Mouse (Mus musculus): ENCODE measurements around the gene Pip4k2b.
"Not testable (repeated sequence)": the region's sequence is repeated elsewhere in the genome, so short reads cannot be mapped to it uniquely, and the experiment has no call there.

Pip4k2b gene

DNA sequence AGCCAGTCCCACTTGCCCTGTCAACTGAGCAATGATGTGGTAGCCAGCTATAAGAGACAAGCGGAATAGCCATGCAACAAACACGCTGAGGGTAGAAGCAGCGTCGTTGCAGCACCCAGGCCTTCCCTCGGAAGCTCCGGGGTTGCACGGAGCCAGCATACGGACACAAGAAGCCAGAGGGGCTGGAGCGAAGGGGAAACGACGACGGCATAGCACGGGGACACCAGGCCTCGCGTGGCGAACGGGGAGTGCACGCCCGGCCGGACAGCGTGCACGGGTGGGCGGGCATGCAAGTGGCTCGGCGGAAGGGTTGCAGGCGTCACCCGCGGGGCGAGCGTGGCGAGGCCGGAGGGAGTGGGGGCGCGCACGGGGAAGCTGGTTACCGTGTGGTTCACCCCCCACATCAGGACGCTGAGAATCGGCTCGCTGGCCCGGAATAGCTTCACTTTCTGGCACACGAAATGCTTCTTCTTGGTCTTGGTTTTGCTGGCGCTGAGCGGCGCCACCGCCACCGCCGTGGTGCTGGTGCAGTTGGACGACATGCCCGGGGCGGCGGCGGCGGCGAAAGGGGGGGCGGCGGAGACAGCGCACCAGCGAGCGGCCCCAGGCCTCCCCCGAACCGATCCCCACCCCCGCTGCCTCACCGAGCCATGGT is at the start of gene Pip4k2b:
Pip4k2b (minus strand) TSS at position 642 of the 655 bp plus-strand sequence.
- DNase-seq (ENCODE audit: low spot score): peak; percentile 34

- DNase-seq (ENCODE audit: low spot score): peak; percentile 77
Measured at GRCm38 (mm10) chr11:97793165-97793564, 48.7 kb upstream of the Pip4k2b start.

DNA sequence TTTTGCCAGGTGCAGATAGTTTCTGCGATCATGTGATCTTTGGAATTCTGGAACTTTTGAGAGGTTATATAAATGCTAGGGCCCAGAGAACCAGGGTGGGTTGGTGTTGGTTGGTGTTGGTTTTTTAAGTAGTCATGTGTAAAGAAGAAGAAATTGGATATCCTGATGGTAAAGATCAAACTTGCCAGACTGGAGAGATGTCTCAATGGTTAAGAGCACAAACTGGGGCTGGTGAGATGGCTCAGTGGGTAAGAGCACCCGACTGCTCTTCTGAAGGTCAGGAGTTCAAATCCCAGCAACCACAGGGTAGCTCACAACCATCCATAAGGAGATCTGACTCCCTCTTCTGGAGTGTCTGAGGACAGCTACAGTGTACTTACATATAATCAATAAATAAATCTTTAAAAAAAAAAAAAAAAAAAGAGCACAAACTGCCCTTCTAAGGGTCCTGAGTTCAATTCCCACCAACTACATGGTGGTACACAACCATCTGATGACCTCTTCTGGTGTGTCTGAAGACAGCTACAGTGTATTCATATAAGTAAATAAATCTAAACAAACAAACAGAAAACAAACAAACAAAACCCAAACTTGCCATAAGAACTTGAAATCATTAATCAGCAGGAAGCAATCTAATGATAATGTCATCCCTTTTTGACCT is 46.4 kb upstream of the Pip4k2b start:
- not testable (repeated sequence) for DNase-seq (ENCODE audit: low spot score)

DNA sequence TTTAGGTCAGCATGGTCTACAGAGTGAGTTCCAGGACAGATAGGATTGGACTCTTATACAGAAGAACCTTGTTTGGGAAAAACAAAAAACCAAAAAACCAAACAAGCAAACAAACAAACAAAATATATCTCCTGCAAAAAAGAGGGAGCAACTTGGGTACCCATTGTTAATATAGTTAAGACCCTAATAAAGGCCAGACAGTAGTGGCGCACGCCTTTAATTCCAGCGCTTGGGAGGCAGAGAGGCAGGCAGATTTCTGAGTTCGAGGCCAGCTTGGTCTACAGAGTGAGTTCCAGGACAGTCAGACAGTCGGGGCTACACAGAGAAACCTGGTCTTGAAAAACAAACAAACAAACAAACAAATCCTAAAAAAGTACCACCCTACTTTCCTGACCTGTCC is 45.2 kb upstream of the Pip4k2b start:
- DNase-seq (ENCODE audit: low spot score): no peak

GRCm38 (mm10) chr11:97787961-97788360 is 43.5 kb upstream of the Pip4k2b start:
- DNase-seq (ENCODE audit: low spot score): no peak

- DNase-seq (ENCODE audit: low spot score): no peak
Measured at GRCm38 (mm10) chr11:97782564-97782895, 38.0 kb upstream of the Pip4k2b start.

DNA sequence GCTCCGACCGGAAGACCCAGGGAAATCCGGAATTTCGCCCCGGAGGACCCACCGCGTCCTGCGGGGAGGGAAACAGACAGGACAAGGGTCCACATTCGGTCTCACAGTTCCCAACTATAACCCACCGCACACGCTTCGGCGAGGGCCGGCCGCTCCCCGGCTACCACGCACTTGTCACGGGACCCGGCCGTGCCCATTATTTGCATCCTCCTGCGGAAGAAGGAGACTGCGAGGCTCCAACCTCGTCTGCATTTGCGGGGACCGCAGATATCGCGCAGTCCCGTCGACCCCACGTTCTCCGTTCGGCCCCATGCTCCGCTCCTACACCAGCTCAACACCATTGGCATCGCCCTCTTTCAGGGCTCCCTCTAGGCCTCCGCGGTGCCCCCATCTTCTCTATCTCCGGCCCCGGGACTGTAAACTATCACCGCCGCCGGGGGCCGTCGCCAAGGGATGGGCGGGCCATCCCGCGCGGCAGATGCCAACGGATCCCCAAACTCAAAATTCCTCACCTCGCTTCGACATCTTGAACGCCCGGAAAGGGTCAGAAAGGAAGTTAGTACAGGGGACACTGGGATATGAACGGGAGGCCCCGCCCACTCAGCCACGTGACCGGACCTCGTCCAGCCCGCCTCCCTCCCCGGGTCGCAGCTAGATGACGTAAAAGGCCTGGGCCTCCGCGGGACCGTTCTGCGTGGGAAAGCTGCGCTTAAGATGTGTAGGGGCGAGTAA is 37.5 kb upstream of the Pip4k2b start, which contains the start of gene Rpl23:
Rpl23 (minus strand) TSS at position 606 of the 732 bp plus-strand sequence.
- peak; percentile 98 for DNase-seq (ENCODE audit: low spot score)

- no peak for DNase-seq (ENCODE audit: low spot score)
Measured at GRCm38 (mm10) chr11:97781478-97781831, 37.0 kb upstream of the Pip4k2b start.

GRCm38 (mm10) chr11:97779968-97780701 is 35.6 kb upstream of the Pip4k2b start:
- no peak for DNase-seq (ENCODE audit: low spot score)

GRCm38 (mm10) chr11:97778918-97779317 is 34.4 kb upstream of the Pip4k2b start:
- DNase-seq (ENCODE audit: low spot score): no peak

DNA sequence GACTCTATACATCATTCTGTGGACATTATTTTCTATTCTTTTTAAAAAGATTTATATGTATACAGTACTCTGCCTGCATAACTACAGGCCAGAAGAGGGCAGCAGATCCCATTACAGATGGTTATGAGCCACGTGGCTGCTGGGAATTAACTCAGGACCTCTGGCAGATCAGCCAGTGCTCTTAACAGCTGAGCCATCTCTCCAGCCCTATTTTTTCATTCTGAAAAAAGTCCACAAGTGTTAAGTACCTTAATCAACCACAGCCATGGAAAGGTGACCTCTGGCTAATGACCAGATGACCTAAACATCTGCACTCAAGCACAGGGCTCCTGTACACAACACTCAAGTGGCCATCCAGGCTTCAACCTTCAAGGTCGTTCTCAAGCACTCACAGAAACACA is 32.6 kb upstream of the Pip4k2b start:
- no peak for DNase-seq (ENCODE audit: low spot score)

- DNase-seq (ENCODE audit: low spot score): no peak
Measured at GRCm38 (mm10) chr11:97776497-97777128, 32.1 kb upstream of the Pip4k2b start.

DNA sequence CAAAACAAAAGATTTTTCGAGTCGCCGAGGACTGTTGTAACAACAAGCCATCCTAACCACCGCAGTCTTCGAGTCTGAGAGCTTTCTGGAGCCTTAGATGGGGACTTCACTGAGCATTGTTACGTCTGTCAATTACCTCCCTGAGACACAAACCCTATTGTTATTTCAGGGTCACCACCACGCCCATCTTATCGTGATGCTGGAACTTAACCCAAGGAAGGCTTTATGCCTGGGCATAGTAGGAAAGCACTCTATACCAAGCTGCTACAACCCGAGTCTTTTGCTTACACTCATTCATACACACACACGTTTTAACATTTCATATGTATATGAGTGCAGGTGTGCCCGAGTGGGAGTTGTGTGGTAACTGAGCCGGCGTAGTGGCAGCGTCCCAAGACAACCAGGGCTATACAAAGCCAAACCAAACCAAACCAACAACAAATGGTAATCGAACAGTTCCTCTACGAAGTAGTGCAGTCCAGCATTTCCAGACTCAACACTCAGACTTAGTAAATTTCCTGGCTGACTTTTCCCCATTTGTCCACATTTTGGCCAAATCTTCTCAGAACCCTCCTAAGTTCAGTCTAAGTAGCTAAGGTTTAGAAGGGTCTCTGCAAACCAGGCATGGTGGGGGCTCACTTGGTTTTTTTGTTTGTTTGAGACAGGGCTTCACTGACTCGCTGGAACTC is 31.4 kb upstream of the Pip4k2b start, which contains the start of gene 1700001P01Rik:
1700001P01Rik (minus strand) TSS at position 111 of the 689 bp plus-strand sequence.
- DNase-seq (ENCODE audit: low spot score): no peak

- no peak for DNase-seq (ENCODE audit: low spot score)
Measured at GRCm38 (mm10) chr11:97775186-97775585, 30.7 kb upstream of the Pip4k2b start.

- no peak for DNase-seq (ENCODE audit: low spot score)
Measured at GRCm38 (mm10) chr11:97771410-97771809, 26.9 kb upstream of the Pip4k2b start.

DNA sequence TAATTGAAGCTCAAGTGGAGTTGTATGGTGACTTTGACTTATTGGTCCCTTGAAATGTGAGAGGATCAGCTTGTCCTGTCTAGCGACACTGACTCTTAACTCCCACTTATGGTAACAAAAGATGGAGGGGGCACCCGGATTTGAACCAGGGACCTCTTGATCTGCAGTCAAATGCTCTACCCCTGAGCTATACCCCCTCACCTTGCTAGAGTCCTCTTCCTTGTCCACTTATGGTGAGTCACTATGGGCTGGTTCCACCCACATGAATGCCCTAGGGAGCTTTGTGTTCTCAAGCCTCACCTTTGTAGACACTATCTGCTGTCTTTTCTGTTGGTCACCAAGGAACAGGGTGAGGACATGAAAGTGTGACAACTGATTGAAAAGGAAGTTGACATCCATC is 25.2 kb upstream of the Pip4k2b start:
- DNase-seq (ENCODE audit: low spot score): peak; percentile 19

DNA sequence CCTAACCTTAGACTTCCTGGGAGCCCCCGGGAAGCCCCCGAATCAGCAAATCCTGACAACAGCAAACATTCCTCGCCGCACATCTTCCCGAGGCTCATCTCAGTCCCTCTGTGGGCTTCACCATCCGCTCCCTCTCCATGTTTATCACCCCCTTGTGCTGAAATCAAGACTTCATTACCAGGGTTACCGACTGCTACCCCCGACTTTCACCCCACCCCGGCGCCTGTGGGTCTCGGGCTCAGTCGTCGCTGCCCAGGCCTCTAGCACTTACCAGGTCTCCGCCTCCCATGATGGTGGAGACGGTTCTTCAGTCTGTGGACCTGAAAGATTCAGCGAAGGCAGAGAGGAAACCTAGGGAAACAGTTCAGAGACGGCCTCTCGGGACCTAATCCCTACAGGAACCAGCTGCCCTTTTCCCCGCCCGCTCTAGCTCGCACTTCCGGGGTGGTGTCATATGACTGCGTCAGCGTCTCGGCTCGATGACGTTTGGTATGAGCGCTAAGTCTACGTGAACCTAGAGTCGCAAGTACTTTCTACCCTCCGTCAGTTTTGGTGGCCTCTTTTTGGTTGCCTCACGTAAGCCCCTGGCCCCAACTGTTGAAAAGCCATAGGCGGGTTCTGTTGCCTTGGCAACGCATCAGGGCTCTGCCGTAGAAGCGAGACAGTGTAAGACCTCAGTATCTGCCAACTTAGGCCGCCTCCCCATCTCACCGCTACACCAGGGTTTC is 21.8 kb upstream of the Pip4k2b start, which contains the start of gene Cwc25:
Cwc25 (minus strand) TSS at position 403 of the 728 bp plus-strand sequence.
- peak; percentile 95 for DNase-seq (ENCODE audit: low spot score)

- DNase-seq (ENCODE audit: low spot score): no peak
Measured at GRCm38 (mm10) chr11:97761638-97762037, 17.1 kb upstream of the Pip4k2b start.

DNA sequence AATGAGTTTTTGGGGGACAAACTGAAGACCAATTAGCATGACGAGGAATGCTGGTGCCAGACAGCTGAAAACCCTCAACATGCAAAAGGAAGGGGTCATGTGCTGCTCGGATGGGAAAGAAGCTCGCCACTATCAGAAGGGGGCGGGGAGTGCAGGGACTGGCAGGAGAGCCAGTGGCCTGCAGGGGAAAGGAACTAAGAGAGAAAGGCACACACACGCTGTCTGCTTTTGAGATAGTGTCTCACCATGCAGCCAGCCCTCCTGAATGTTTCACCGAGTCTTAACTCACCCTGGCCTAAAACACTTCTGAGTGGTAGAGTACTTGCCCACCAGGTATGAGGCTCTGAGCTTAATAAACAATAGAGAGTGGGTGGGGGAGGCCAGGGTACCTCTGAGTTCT is 14.4 kb upstream of the Pip4k2b start:
- no peak for DNase-seq (ENCODE audit: low spot score)

GRCm38 (mm10) chr11:97758125-97758524 is 13.6 kb upstream of the Pip4k2b start:
- DNase-seq (ENCODE audit: low spot score): no peak
